Mouse (Mus musculus): ENCODE measurements at regions not wholly inside any gene's neighbourhood (a gene's known extent, or its start where the extent isn't known, plus 50 kb on each side); places are given as distances from the start of the nearest gene placed in this dataset.

- Histone ChIP-seq H3K27me3 (ENCODE audit: control insufficient read depth, insufficient read depth, insufficient read length) (no peaks in the 10 kb centered on the region), H3ac (ENCODE audit: control insufficient read depth, insufficient read length, low read depth) (peak overlapping the region; percentile 34), H3K79me3 (ENCODE audit: low read depth) (no peaks in the 10 kb centered on the region), H3K36me3 (ENCODE audit: control insufficient read depth, insufficient read depth) (no peaks in the 10 kb centered on the region), H3K4me3 (ENCODE audit: insufficient read depth, poor library complexity, severe bottlenecking) (no peak overlapping the region), H3K79me2 (ENCODE audit: control insufficient read depth, insufficient read depth) (no peaks in the 10 kb centered on the region)
- TF ChIP-seq MYOG (IDR thresholded peaks at IDR 0.05; ENCODE audit: control insufficient read depth, extremely low read depth, insufficient read length) (no peak), CTCF (IDR thresholded peaks at IDR 0.05; ENCODE audit: control insufficient read depth, insufficient read depth, insufficient read length) (no peak), USF1 (IDR thresholded peaks at IDR 0.05; ENCODE audit: low read depth) (no peak), MYOD1 (IDR thresholded peaks at IDR 0.05; ENCODE audit: control insufficient read depth, insufficient read length, low read depth) (no peak), MAX (IDR thresholded peaks at IDR 0.05) (no peak), FOSL1 (IDR thresholded peaks at IDR 0.05; ENCODE audit: insufficient read depth, low read length, poor library complexity, severe bottlenecking) (no peak), CEBPB (IDR thresholded peaks at IDR 0.05; ENCODE audit: low read depth) (no peak)
Measured at GRCm38 (mm10) chr12:69497121-69497520, 85.7 kb downstream of the Vcpkmt start.

GRCm38 (mm10) chr12:69496341-69496904, 86.4 kb downstream of the Vcpkmt start:
- H3K27me3 ChIP-seq (ENCODE audit: control insufficient read depth, insufficient read depth, insufficient read length): no peaks in the 10 kb centered on the region
- H3K79me3 ChIP-seq (ENCODE audit: low read depth): no peaks in the 10 kb centered on the region
- H3K36me3 ChIP-seq (ENCODE audit: control insufficient read depth, insufficient read depth): no peaks in the 10 kb centered on the region
- no peak overlapping the region for H3K4me3 ChIP-seq (ENCODE audit: insufficient read depth, poor library complexity, severe bottlenecking)
- no peaks in the 10 kb centered on the region for H3K79me2 ChIP-seq (ENCODE audit: control insufficient read depth, insufficient read depth)
- peak; percentile 57 for TF ChIP-seq MYOD1 (IDR thresholded peaks at IDR 0.05; ENCODE audit: control insufficient read depth, insufficient read length, low read depth)
- no peak for TF ChIP-seq USF1 (IDR thresholded peaks at IDR 0.05; ENCODE audit: low read depth)
- no peak overlapping the region for H3ac ChIP-seq (ENCODE audit: control insufficient read depth, insufficient read length, low read depth)

GRCm38 (mm10) chr12:69495776-69496175, 87.1 kb downstream of the Vcpkmt start:
- Histone ChIP-seq H3K79me2 (ENCODE audit: control insufficient read depth, insufficient read depth) (no peaks in the 10 kb centered on the region), H3K27me3 (ENCODE audit: control insufficient read depth, insufficient read depth, insufficient read length) (no peaks in the 10 kb centered on the region), H3K79me3 (ENCODE audit: low read depth) (no peaks in the 10 kb centered on the region), H3K4me3 (ENCODE audit: insufficient read depth, poor library complexity, severe bottlenecking) (no peak overlapping the region), H3ac (ENCODE audit: control insufficient read depth, insufficient read length, low read depth) (no peak overlapping the region), H3K36me3 (ENCODE audit: control insufficient read depth, insufficient read depth) (no peaks in the 10 kb centered on the region)
- no peak for TF ChIP-seq MYOD1 (IDR thresholded peaks at IDR 0.05; ENCODE audit: control insufficient read depth, insufficient read length, low read depth)
- no peak for TF ChIP-seq CEBPB (IDR thresholded peaks at IDR 0.05; ENCODE audit: low read depth)
- no peak for TF ChIP-seq USF1 (IDR thresholded peaks at IDR 0.05; ENCODE audit: low read depth)

GRCm38 (mm10) chr12:69494648-69495047, 88.2 kb downstream of the Vcpkmt start:
- TF ChIP-seq USF1 (IDR thresholded peaks at IDR 0.05; ENCODE audit: low read depth): no peak
- TF ChIP-seq CTCF (IDR thresholded peaks at IDR 0.05; ENCODE audit: control insufficient read depth, insufficient read depth, insufficient read length): no peak
- TF ChIP-seq CEBPB (IDR thresholded peaks at IDR 0.05; ENCODE audit: low read depth): no peak
- TF ChIP-seq MYOG (IDR thresholded peaks at IDR 0.05; ENCODE audit: control insufficient read depth, extremely low read depth, insufficient read length): no peak
- no peak for TF ChIP-seq MYOD1 (IDR thresholded peaks at IDR 0.05; ENCODE audit: control insufficient read depth, insufficient read length, low read depth)
- no peak for TF ChIP-seq MAX (IDR thresholded peaks at IDR 0.05)
- no peak for TF ChIP-seq FOSL1 (IDR thresholded peaks at IDR 0.05; ENCODE audit: insufficient read depth, low read length, poor library complexity, severe bottlenecking)
- no peaks in the 10 kb centered on the region for H3K79me2 ChIP-seq (ENCODE audit: control insufficient read depth, insufficient read depth)
- H3K27me3 ChIP-seq (ENCODE audit: control insufficient read depth, insufficient read depth, insufficient read length): no peaks in the 10 kb centered on the region
- H3K4me3 ChIP-seq (ENCODE audit: insufficient read depth, poor library complexity, severe bottlenecking): no peak overlapping the region
- H3K36me3 ChIP-seq (ENCODE audit: control insufficient read depth, insufficient read depth): no peaks in the 10 kb centered on the region
- H3K79me3 ChIP-seq (ENCODE audit: low read depth): no peaks in the 10 kb centered on the region
- no peak overlapping the region for H3ac ChIP-seq (ENCODE audit: control insufficient read depth, insufficient read length, low read depth)

GRCm38 (mm10) chr12:69489686-69490085, 93.1 kb downstream of the Vcpkmt start:
- Histone ChIP-seq H3K79me2 (ENCODE audit: control insufficient read depth, insufficient read depth) (no peaks in the 10 kb centered on the region), H3K36me3 (ENCODE audit: control insufficient read depth, insufficient read depth) (no peaks in the 10 kb centered on the region), H3K27me3 (ENCODE audit: control insufficient read depth, insufficient read depth, insufficient read length) (no peaks in the 10 kb centered on the region), H3K4me3 (ENCODE audit: insufficient read depth, poor library complexity, severe bottlenecking) (no peak overlapping the region), H3ac (ENCODE audit: control insufficient read depth, insufficient read length, low read depth) (no peak overlapping the region), H3K79me3 (ENCODE audit: low read depth) (no peaks in the 10 kb centered on the region)
- no peak for TF ChIP-seq MAX (IDR thresholded peaks at IDR 0.05)
- TF ChIP-seq CTCF (IDR thresholded peaks at IDR 0.05; ENCODE audit: control insufficient read depth, insufficient read depth, insufficient read length): no peak

GRCm38 (mm10) chr12:69486903-69487302, 95.9 kb downstream of the Vcpkmt start:
- Histone ChIP-seq H3K27me3 (ENCODE audit: control insufficient read depth, insufficient read depth, insufficient read length) (no peaks in the 10 kb centered on the region), H3K4me3 (ENCODE audit: insufficient read depth, poor library complexity, severe bottlenecking) (no peak overlapping the region), H3K79me2 (ENCODE audit: control insufficient read depth, insufficient read depth) (no peaks in the 10 kb centered on the region), H3ac (ENCODE audit: control insufficient read depth, insufficient read length, low read depth) (no peak overlapping the region), H3K36me3 (ENCODE audit: control insufficient read depth, insufficient read depth) (no peaks in the 10 kb centered on the region), H3K79me3 (ENCODE audit: low read depth) (no peaks in the 10 kb centered on the region)
- TF ChIP-seq MAX (IDR thresholded peaks at IDR 0.05): no peak
- no peak for TF ChIP-seq USF1 (IDR thresholded peaks at IDR 0.05; ENCODE audit: low read depth)
- no peak for TF ChIP-seq FOSL1 (IDR thresholded peaks at IDR 0.05; ENCODE audit: insufficient read depth, low read length, poor library complexity, severe bottlenecking)
- no peak for TF ChIP-seq CEBPB (IDR thresholded peaks at IDR 0.05; ENCODE audit: low read depth)
- no peak for TF ChIP-seq MYOD1 (IDR thresholded peaks at IDR 0.05; ENCODE audit: control insufficient read depth, insufficient read length, low read depth)
- no peak for TF ChIP-seq CTCF (IDR thresholded peaks at IDR 0.05; ENCODE audit: control insufficient read depth, insufficient read depth, insufficient read length)
- TF ChIP-seq MYOG (IDR thresholded peaks at IDR 0.05; ENCODE audit: control insufficient read depth, extremely low read depth, insufficient read length): no peak

Measured in C2C12 (cell line).